Mouse (Mus musculus): ENCODE measurements around the gene Olfr807.

Olfr807 gene

DNA sequence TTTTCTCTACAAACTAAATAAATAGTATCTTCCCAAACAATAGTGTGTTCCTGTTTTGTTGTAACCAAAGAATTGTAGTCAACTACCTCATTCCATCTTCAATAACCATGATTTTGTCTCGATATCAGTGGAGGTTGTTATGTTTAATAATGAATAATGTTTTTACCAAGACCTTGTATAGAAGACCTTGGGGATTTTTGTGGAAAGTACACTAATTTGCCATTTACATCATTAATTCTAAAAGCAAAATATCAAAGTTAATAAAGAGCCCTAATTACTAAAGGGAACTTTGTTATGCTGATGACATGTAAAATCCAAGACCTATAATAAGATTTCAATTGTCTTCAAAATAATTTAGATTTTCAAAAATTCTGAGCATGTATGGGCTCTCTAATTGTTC lies at the start of gene Olfr807:
TSS of gene Olfr807 (minus strand) at position 101 of the 400 bp plus-strand sequence.
- no peak for DNase-seq (ENCODE audit: low read depth, low spot score)

DNA sequence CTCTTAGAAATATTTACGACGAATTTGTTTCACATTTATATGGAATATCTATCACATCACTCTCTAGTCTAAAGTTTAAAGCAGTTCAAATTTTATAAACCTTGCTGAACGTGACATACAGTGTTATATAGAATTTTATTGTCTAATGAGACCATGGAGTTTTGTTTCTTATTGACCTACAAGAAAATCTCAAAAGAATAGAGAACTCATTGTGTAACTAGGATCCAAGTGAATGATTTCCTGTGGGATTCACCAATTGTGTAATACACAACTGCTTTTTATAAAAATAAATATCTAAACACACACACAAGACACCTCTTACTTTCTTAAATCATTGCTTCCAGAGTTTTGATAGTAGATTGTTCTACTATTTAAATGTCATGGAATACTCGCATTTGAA lies 46.7 kb upstream of the Olfr807 start, which contains the start of gene Olfr811:
TSS of gene Olfr811 (minus strand) at position 101 of the 400 bp plus-strand sequence.
- DNase-seq (ENCODE audit: low read depth, low spot score): no peak

DNA sequence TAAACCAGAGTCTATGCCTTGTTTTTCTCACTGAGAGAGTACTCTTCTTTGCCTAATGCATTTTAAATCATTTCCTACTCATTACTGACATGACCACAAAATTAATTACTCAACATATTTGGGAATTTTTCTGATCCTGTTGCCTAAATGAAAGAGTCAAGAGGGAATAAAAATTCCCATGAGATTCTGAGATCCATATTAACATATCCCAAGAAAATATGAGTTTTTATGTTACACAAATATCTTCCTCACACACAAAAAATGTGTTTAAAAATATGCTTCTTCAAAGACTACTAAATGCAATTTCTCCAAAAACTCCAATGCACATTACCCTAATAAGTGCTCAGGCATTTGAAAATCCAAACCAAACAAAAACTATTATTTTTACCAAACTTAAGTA lies 37.2 kb upstream of the Olfr807 start, which contains the start of gene Olfr810:
TSS of gene Olfr810 (minus strand) at position 101 of the 400 bp plus-strand sequence.
- no peak for DNase-seq (ENCODE audit: low read depth, low spot score)

DNA sequence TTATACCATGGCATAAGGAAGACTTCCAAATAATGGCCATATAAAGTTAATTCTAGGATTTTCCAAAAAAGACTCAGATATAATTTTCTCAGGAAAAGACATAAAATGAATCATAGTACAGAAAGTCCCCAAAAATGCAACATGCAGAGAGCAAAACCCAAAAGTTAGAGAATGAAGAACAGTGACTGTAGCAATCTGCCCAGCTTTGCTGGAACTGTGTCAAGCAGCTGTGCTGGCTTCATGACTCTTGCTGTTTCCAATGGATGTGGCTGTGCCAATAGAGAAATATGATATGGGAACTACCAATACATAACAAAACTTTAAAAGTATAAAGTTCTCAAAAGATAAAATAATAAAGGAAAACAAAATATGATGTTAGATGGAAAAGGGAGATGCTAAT lies 20.5 kb upstream of the Olfr807 start:
- no peak for DNase-seq (ENCODE audit: low read depth, low spot score)

DNA sequence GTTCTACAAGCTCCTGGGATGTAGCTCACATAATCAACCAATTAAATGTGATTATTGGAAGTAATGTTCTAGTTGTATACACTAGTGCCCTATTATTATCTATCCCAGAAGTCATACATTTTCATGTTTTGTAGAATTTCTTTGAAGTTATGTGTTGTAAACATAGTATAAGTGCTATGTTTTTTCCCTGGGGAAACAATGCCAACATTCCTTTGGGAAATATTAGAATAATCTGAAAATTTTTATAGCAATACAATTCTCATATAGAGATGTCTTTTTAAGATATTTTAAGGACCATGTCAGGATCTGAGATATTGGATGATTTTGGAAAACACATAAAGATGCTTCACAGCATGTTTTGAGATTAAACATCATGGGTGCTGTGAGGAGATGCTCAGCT lies 16.7 kb upstream of the Olfr807 start, which contains the start of gene Olfr809:
TSS of gene Olfr809 (plus strand) at position 301 of the 400 bp plus-strand sequence.
- no peak for DNase-seq (ENCODE audit: low read depth, low spot score)

DNA sequence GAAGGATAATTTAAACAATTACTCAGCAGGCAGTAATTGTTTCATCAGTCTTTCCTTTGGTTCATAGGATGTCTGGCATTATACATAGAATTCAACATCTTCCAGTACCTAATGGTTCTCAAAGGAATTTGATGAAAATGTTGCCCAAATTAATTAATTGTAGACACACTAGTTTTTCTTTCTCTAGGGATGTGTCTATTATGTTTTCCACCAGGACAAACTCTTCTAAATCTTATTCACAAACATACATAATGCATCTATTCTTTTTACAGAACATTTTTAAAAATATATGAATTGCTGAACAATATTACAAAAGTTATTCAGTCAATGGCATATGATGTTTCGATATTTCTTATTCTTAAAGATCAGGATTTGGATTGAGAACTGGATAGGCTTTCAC lies 7.6 kb upstream of the Olfr807 start, which contains the start of gene Olfr808:
TSS of gene Olfr808 (plus strand) at position 301 of the 400 bp plus-strand sequence.
- DNase-seq (ENCODE audit: low read depth, low spot score): no peak

DNA sequence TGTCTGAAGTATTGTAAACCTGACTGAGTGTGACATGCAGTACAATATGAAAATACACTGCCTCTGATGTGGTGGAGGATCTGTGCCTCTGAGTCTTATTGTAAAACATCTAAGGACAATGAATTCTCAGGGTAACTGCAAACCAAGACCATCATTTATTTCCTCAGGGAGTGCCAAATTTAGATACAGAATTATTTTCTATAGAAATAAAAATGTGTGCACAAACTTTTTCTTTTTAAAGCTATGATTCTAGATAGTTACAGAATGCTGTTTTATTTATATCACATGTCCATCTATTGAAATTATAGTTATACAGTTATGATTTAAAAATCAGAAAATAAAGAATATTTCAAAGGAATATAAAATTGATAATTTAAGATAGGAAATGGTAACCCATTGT lies 15.8 kb downstream of the Olfr807 start, which contains the start of gene Olfr806:
TSS of gene Olfr806 (minus strand) at position 101 of the 400 bp plus-strand sequence.
- DNase-seq (ENCODE audit: low read depth, low spot score): no peak

DNA sequence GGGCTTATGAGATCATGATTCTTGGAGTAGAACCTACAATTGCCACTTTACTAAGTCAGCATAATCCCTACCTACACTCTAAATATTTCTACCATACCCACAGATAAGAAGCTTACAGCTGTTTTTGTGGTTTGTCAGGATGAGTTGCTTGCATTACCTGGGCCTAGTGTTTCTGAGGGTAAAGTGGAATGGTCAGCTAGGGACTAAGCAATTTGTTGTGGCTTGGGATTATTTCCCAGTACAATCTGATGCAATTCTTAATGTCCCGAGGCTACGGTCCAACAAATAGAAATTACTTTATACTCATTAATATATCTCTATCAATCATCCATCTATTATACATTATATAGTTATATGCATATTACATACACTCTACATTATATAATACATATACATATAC lies 28.3 kb downstream of the Olfr807 start, which contains the start of gene Olfr805:
TSS of gene Olfr805 (minus strand) at position 101 of the 400 bp plus-strand sequence.
- no peak for DNase-seq (ENCODE audit: low read depth, low spot score)
